In genomic region chr7:140077698-140078097, GRCm38 (mm10) we compare ENCODE assay signal across 1 mouse cellular context.
A peak's percentile ranks its signal among the peaks of the same experiment; 100 is the strongest.
TF ChIP-seq lines count a peak whose summit lies in the region.

No protein-coding gene starts in this region.

TF ChIP-seq in CH12.LX, 34 proteins besides CTCF, POLR2A, EP300 and RAD21:
- TF ChIP-seq MAX (IDR thresholded peaks at IDR 0.05; ENCODE audit: low read length) (no peak), ZNF384 (IDR thresholded peaks at IDR 0.05; ENCODE audit: low read depth, low read length) (peak; percentile 86), MEF2A (IDR thresholded peaks at IDR 0.05; ENCODE audit: borderline replicate concordance, low read depth, low read length) (no peak)
